Mouse (Mus musculus) ES-E14 (cell line): ENCODE measurements at regions not wholly inside any gene's neighbourhood (a gene's known extent, or its start where the extent isn't known, plus 50 kb on each side); places are given as distances from the start of the nearest gene placed in this dataset.

Experiments
- CHD2 ChIP-seq: IDR thresholded peaks from 2 replicates; pipeline ENCODE4 v1.6.1; 2014; ENCODE audit warnings: mild to moderate bottlenecking, low read depth, low read length, inconsistent platforms
- HCFC1 ChIP-seq: IDR thresholded peaks from 2 replicates; pipeline ENCODE4 v1.6.1; 2012; ENCODE audit warnings: low read length, inconsistent platforms, borderline replicate concordance; ENCODE audit not compliant: insufficient read depth
- ZNF384 ChIP-seq: IDR thresholded peaks from 2 replicates; pipeline ENCODE4 v1.6.1; 2012; ENCODE audit warnings: low read depth, low read length, inconsistent platforms

GRCm38 (mm10) chr7:37832322-37832721, 58.9 kb upstream of the Zfp536 start:
- TF ChIP-seq ZNF384 (no peak), HCFC1 (no peak), CHD2 (no peak)
